Mouse (Mus musculus): ENCODE results near the gene Exph5.

Gene Exph5

GRCm38 (mm10) chr9:53301269-53301720 is at the start of gene Exph5:
Exph5 (plus strand) TSS chr9:53301670.
- no peak for DNase-seq (ENCODE audit: low spot score)

- peak; percentile 82 for DNase-seq (ENCODE audit: low spot score)
These were observed 47.1 kb upstream of the Exph5 start for GRCm38 (mm10) chr9:53254368-53254767.

- peak; percentile 8 for DNase-seq (ENCODE audit: low spot score)
These were observed 44.7 kb upstream of the Exph5 start for GRCm38 (mm10) chr9:53256690-53257305.

- no peak for DNase-seq (ENCODE audit: low spot score)
These were observed 43.7 kb upstream of the Exph5 start for GRCm38 (mm10) chr9:53257772-53258171.

- DNase-seq (ENCODE audit: low spot score): no peak
These were observed 43.3 kb upstream of the Exph5 start for GRCm38 (mm10) chr9:53258199-53258598.

GRCm38 (mm10) chr9:53264387-53264786 is 37.1 kb upstream of the Exph5 start:
- no peak for DNase-seq (ENCODE audit: low spot score)

GRCm38 (mm10) chr9:53265589-53265988 is 35.9 kb upstream of the Exph5 start:
- no peak for DNase-seq (ENCODE audit: low spot score)

- DNase-seq (ENCODE audit: low spot score): no peak
These were observed 33.4 kb upstream of the Exph5 start for GRCm38 (mm10) chr9:53268036-53268435.

GRCm38 (mm10) chr9:53268731-53269465 is 32.6 kb upstream of the Exph5 start:
- no peak for DNase-seq (ENCODE audit: low spot score)

GRCm38 (mm10) chr9:53269466-53269755 is 32.1 kb upstream of the Exph5 start:
- no peak for DNase-seq (ENCODE audit: low spot score)

GRCm38 (mm10) chr9:53271281-53272022 is 30.0 kb upstream of the Exph5 start:
- no peak for DNase-seq (ENCODE audit: low spot score)

- no peak for DNase-seq (ENCODE audit: low spot score)
These were observed 29.3 kb upstream of the Exph5 start for GRCm38 (mm10) chr9:53272207-53272606.

- DNase-seq (ENCODE audit: low spot score): no peak
These were observed 28.8 kb upstream of the Exph5 start for GRCm38 (mm10) chr9:53272714-53273113.

GRCm38 (mm10) chr9:53276381-53276780 is 25.1 kb upstream of the Exph5 start:
- no peak for DNase-seq (ENCODE audit: low spot score)

- no peak for DNase-seq (ENCODE audit: low spot score)
These were observed 22.5 kb upstream of the Exph5 start for GRCm38 (mm10) chr9:53278997-53279396.

GRCm38 (mm10) chr9:53286793-53287192 is 14.7 kb upstream of the Exph5 start:
- DNase-seq (ENCODE audit: low spot score): no peak

- no peak for DNase-seq (ENCODE audit: low spot score)
These were observed 11.5 kb upstream of the Exph5 start for GRCm38 (mm10) chr9:53290006-53290405.

- DNase-seq (ENCODE audit: low spot score): no peak
These were observed 8.6 kb upstream of the Exph5 start for GRCm38 (mm10) chr9:53292833-53293232.

GRCm38 (mm10) chr9:53301801-53302311 is 386 bp downstream of the Exph5 start:
- no peak for DNase-seq (ENCODE audit: low spot score)

- DNase-seq (ENCODE audit: low spot score): no peak
These were observed 945 bp downstream of the Exph5 start for GRCm38 (mm10) chr9:53302415-53302814.

- DNase-seq (ENCODE audit: low spot score): no peak
These were observed 6.4 kb downstream of the Exph5 start for GRCm38 (mm10) chr9:53307904-53308303.

GRCm38 (mm10) chr9:53312981-53313380 is 11.5 kb downstream of the Exph5 start:
- DNase-seq (ENCODE audit: low spot score): no peak

All from layer of hippocampus, adult 11-12 months (tissue).